ENCODE assay signal across 12 mouse cellular contexts in the genomic region with DNA sequence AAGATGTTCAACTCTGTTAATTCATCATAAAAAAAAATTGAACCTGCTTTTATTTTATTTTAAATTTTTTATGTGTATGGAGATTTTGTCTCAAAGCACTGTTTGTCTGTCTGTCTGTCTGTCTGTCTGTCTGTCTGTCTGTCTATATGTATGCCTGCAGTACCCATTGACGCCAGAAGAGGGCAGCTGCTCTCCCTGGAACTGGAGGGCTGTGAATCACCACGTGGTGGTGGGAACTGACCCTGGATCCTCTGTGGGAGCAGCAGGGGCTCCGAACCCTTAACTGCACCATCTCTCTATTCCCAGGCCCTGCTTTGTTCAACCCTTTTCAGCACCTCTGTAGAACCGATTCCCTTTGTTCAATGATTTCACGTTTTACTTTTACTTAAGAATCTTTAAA.
A peak's percentile ranks its signal among the peaks of the same experiment; 100 is the strongest.
DNase-seq lines count a peak whose midpoint lies in the region; ATAC-seq and TF ChIP-seq lines count a peak whose summit lies in the region.
"Had no signal": no experiment of that assay in that cellular context is flagged by ENCODE, and none has a peak within 500 bp of the region (broad histone marks: within the 10 kb centered on the region; RNA-seq: fewer than 3 reads in every experiment).

No protein-coding gene starts in this region.

- no peak overlapping the region for H3K4me3 ChIP-seq in gastrocnemius, adult 2 months
- H3K4me3 ChIP-seq: neural tube, embryonic 12.5 days had no signal

- no peak overlapping the region for H3K27ac ChIP-seq in gastrocnemius, adult 2 months
- H3K27ac ChIP-seq: macrophage; neural tube, embryonic 12.5 days had no signal

- intact Hi-C loops in gastrocnemius, adult 2 months (cut with DNase I) = no loop called here
- intact Hi-C loops in gastrocnemius, postnatal 36 days (cut with DNase I) = no loop called here
- intact Hi-C loops in left cerebral cortex, postnatal 36 days (cut with DNase I) = no loop called here

- no peak for ATAC-seq in granulocyte monocyte progenitor cell, adult 5-6 weeks (replicated peaks; ENCODE audit: poor library complexity, severe bottlenecking)

- DNase-seq in gastrocnemius, adult 2 months = no peak
- no peak for DNase-seq in gastrocnemius, postnatal 36 days
- peak; percentile 5 for DNase-seq in lung, postnatal 36 days
- no peak for DNase-seq in lung, postnatal 25 days (ENCODE audit: low spot score)
- DNase-seq in induced T-regulatory cell, adult 2 months (ENCODE audit: low read depth) = peak; percentile 25
- DNase-seq in thymus, postnatal 36 days = peak; percentile 4 to 9
- DNase-seq in left cerebral cortex, postnatal 36 days (ENCODE audit: low spot score in 2 of 2) = no peak
- DNase-seq: adrenal gland, postnatal 14 days; layer of hippocampus, postnatal 36 days had no signal

- TF ChIP-seq CTCF in gastrocnemius, adult 2 months (IDR thresholded peaks at IDR 0.05) = peak; percentile 41

Comparison
In these comparisons a context has a peak if more than half of its experiments do, and no peak if none do; other contexts are left out.
1. DNase-seq: peak in lung, postnatal 36 days (single experiment), induced T-regulatory cell, adult 2 months (single experiment) and thymus, postnatal 36 days (2 of 2); none in gastrocnemius, adult 2 months (single experiment), gastrocnemius, postnatal 36 days (0 of 2), lung, postnatal 25 days (single experiment) and left cerebral cortex, postnatal 36 days (0 of 2).